Mouse (Mus musculus): ENCODE results near the gene Atg14. TPM values are rescaled to one million over a fixed set of nuclear protein-coding genes. Genes with fewer than 3 reads are reported as not detected.

Atg14 gene
- polyA plus RNA-seq, 1 experiment from 2014 or later: 17.9 TPM

DNA sequence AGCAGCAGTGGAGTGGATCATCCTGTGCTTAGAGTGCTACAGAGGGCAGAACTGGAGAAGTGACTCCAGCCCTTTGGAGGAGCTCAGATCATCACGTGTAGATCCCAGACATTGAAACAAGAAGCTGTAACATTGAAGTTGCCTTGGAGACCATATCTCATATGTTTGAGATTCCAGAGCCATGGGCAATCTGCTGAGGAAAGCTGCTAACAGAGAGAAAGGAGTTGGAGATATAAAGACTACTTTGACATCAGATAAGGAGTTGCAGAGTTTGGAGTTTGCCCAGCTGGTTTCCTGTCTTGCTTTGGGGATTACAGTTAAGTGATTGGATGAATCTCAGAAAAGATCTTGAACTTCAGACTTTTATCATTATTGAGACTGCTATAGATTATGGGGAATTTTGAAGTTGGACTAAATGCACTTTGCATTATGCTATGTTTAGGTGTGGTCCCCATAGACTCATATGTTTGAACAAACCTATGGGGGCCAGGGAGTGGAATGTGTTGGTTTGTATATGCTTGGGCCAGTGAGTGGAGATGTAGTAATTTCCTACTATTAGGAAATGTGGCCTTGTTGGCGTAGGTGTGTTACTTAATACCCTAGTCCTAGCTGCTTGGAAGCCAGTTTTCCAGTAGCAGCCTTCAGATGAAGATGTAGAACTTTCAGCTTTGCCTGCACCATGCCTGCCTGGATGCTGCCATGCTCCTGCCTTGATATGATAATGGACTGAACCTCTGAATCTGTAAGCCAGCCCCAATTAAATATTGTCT is 76.7 kb downstream of the Atg14 start:
- Histone ChIP-seq H3K4me1 (peaks cover 10% of the 10 kb centered on the region), H3K4me3 (no peak overlapping the region), H3K36me3 (ENCODE audit: poor library complexity, severe bottlenecking) (no peaks in the 10 kb centered on the region), H3K27me3 (no peaks in the 10 kb centered on the region), H3K4me2 (no peak overlapping the region), H3K9ac (no peak overlapping the region), H3K27ac (no peak overlapping the region), H3K9me3 (replicated peaks) (no peaks in the 10 kb centered on the region)
- no peak for ATAC-seq
- WGBS: 88% methylated on average over 2 of the region's 2 CpGs

Other genes starting within 250 kb of the Atg14 start
- gene Lgals3, start 202.9 kb downstream of the Atg14 start, polyA plus RNA-seq (2015; fragmentation: Nextera tagmentation; extraction: Ambion mirVana): 0.72 and 0.89 TPM in 2 replicates
- gene Dlgap5, start 152.2 kb downstream of the Atg14 start, polyA plus RNA-seq (2015; fragmentation: Nextera tagmentation; extraction: Ambion mirVana): 42.0 and 45.0 TPM in 2 replicates
- 20.4 and 23.5 TPM in 2 replicates for gene Fbxo34, start 120.2 kb downstream of the Atg14 start, polyA plus RNA-seq (2015; fragmentation: Nextera tagmentation; extraction: Ambion mirVana)
- gene Ktn1, start 77.8 kb upstream of the Atg14 start, polyA plus RNA-seq (2015; fragmentation: Nextera tagmentation; extraction: Ambion mirVana): 72.7 and 75.1 TPM in 2 replicates

All from forebrain, embryonic 13.5 days (tissue).